Mouse (Mus musculus): Measurements from ENCODE around the gene Sparcl1. TPM values are rescaled to one million over a fixed set of nuclear protein-coding genes. Genes with fewer than 3 reads are reported as not detected.
A peak's percentile ranks its signal among the peaks of the same experiment; 100 is the strongest.

The Sparcl1 gene
- 9.4 and 17.1 TPM in 2 replicates for polyA plus RNA-seq (2016; fragmentation: Nextera tagmentation; extraction: Ambion mirVana)

- Histone ChIP-seq H3K9me3 (replicated peaks) (no peaks in the 10 kb centered on the region), H3K36me3 (no peaks in the 10 kb centered on the region), H3K4me1 (peaks cover 52% of the 10 kb centered on the region), H3K27me3 (ENCODE audit: low read depth, poor library complexity, severe bottlenecking) (no peaks in the 10 kb centered on the region), H3K4me3 (peak within 1 kb of the TSS; percentile 25), H3K27ac (peak within 1 kb of the TSS; percentile 69)
- WGBS = 32% methylated on average over 15 of the region's 15 CpGs
- no peak for DNase-seq (ENCODE audit: low spot score)
Measured at GRCm38 (mm10) chr5:104113491-104114172, at the start of gene Sparcl1. TSS of gene Sparcl1 (minus strand) at chr5:104113733.

GRCm38 (mm10) chr5:104161390-104161789 lies 47.9 kb upstream of the Sparcl1 start:
- Histone ChIP-seq H3K27me3 (ENCODE audit: low read depth, poor library complexity, severe bottlenecking) (no peaks in the 10 kb centered on the region), H3K9me3 (replicated peaks) (no peaks in the 10 kb centered on the region), H3K36me3 (no peaks in the 10 kb centered on the region), H3K27ac (no peak overlapping the region), H3K4me3 (no peak overlapping the region), H3K4me1 (peaks cover 7% of the 10 kb centered on the region)
- DNase-seq (ENCODE audit: low spot score) = no peak
- 92% methylated on average over 1 of the region's 1 CpGs for WGBS

GRCm38 (mm10) chr5:104160581-104160980 lies 47.0 kb upstream of the Sparcl1 start:
- no peak for DNase-seq (ENCODE audit: low spot score)
- Histone ChIP-seq H3K4me1 (peaks cover 7% of the 10 kb centered on the region), H3K4me3 (no peak overlapping the region), H3K9me3 (replicated peaks) (no peaks in the 10 kb centered on the region), H3K27ac (no peak overlapping the region), H3K36me3 (no peaks in the 10 kb centered on the region), H3K27me3 (ENCODE audit: low read depth, poor library complexity, severe bottlenecking) (no peaks in the 10 kb centered on the region)
- WGBS = 90% methylated on average over 3 of the region's 3 CpGs

GRCm38 (mm10) chr5:104158332-104159052 lies 45.0 kb upstream of the Sparcl1 start:
- no peak for DNase-seq (ENCODE audit: low spot score)
- Histone ChIP-seq H3K27ac (no peak overlapping the region), H3K4me1 (no peaks in the 10 kb centered on the region; the same call in 1 of the 2 replicates), H3K27me3 (ENCODE audit: low read depth, poor library complexity, severe bottlenecking) (no peaks in the 10 kb centered on the region), H3K9me3 (replicated peaks) (no peaks in the 10 kb centered on the region), H3K36me3 (no peaks in the 10 kb centered on the region), H3K4me3 (no peak overlapping the region)
- WGBS = 86% methylated on average over 7 of the region's 7 CpGs

- H3K36me3 ChIP-seq = no peaks in the 10 kb centered on the region
- H3K4me3 ChIP-seq = no peak overlapping the region
- no peak overlapping the region for H3K27ac ChIP-seq
- WGBS = 91% methylated on average over 7 of the region's 7 CpGs
- H3K4me1 ChIP-seq = no peaks in the 10 kb centered on the region
- no peaks in the 10 kb centered on the region for H3K9me3 ChIP-seq (replicated peaks)
- no peak for DNase-seq (ENCODE audit: low spot score)
- H3K27me3 ChIP-seq (ENCODE audit: low read depth, poor library complexity, severe bottlenecking) = no peaks in the 10 kb centered on the region
Measured at GRCm38 (mm10) chr5:104157701-104158100, 44.2 kb upstream of the Sparcl1 start.

- no peak for DNase-seq (ENCODE audit: low spot score)
- peaks cover 5% of the 10 kb centered on the region for H3K4me1 ChIP-seq
- WGBS = 92% methylated on average over 6 of the region's 6 CpGs
- H3K36me3 ChIP-seq = no peaks in the 10 kb centered on the region
- H3K27me3 ChIP-seq (ENCODE audit: low read depth, poor library complexity, severe bottlenecking) = no peaks in the 10 kb centered on the region
- no peak overlapping the region for H3K4me3 ChIP-seq
- no peaks in the 10 kb centered on the region for H3K9me3 ChIP-seq (replicated peaks)
- no peak overlapping the region for H3K27ac ChIP-seq
Measured at GRCm38 (mm10) chr5:104150196-104150595, 36.7 kb upstream of the Sparcl1 start.

GRCm38 (mm10) chr5:104149349-104149748 lies 35.8 kb upstream of the Sparcl1 start:
- Histone ChIP-seq H3K4me3 (no peak overlapping the region), H3K27ac (no peak overlapping the region), H3K9me3 (replicated peaks) (no peaks in the 10 kb centered on the region), H3K4me1 (peaks cover 5% of the 10 kb centered on the region), H3K36me3 (no peaks in the 10 kb centered on the region), H3K27me3 (ENCODE audit: low read depth, poor library complexity, severe bottlenecking) (no peaks in the 10 kb centered on the region)
- no peak for DNase-seq (ENCODE audit: low spot score)
- 47% methylated on average over 7 of the region's 7 CpGs for WGBS

GRCm38 (mm10) chr5:104144057-104144456 lies 30.5 kb upstream of the Sparcl1 start:
- no peaks in the 10 kb centered on the region for H3K9me3 ChIP-seq (replicated peaks)

GRCm38 (mm10) chr5:104141067-104141466 lies 27.5 kb upstream of the Sparcl1 start:
- WGBS = 87% methylated on average over 2 of the region's 2 CpGs
- H3K27me3 ChIP-seq (ENCODE audit: low read depth, poor library complexity, severe bottlenecking) = no peaks in the 10 kb centered on the region
- no peaks in the 10 kb centered on the region for H3K9me3 ChIP-seq (replicated peaks)
- H3K36me3 ChIP-seq = no peaks in the 10 kb centered on the region
- peaks cover 7% of the 10 kb centered on the region; the same call in 1 of the 2 replicates for H3K4me1 ChIP-seq
- no peak overlapping the region for H3K27ac ChIP-seq
- H3K4me3 ChIP-seq = no peak overlapping the region
- no peak for DNase-seq (ENCODE audit: low spot score)

More at GRCm38 (mm10) chr5:104144057-104144456, 30.5 kb upstream of the Sparcl1 start:
- peaks cover 7% of the 10 kb centered on the region; the same call in 1 of the 2 replicates for H3K4me1 ChIP-seq
- 82% methylated on average over 4 of the region's 4 CpGs for WGBS
- no peak overlapping the region for H3K27ac ChIP-seq
- H3K27me3 ChIP-seq (ENCODE audit: low read depth, poor library complexity, severe bottlenecking) = no peaks in the 10 kb centered on the region
- no peak for DNase-seq (ENCODE audit: low spot score)
- H3K36me3 ChIP-seq = no peaks in the 10 kb centered on the region
- H3K4me3 ChIP-seq = no peak overlapping the region

GRCm38 (mm10) chr5:104137920-104138541 lies 24.5 kb upstream of the Sparcl1 start:
- H3K9me3 ChIP-seq (replicated peaks) = no peaks in the 10 kb centered on the region
- H3K4me1 ChIP-seq = peaks cover 7% of the 10 kb centered on the region; the same call in 1 of the 2 replicates
- no peaks in the 10 kb centered on the region for H3K27me3 ChIP-seq (ENCODE audit: low read depth, poor library complexity, severe bottlenecking)
- no peak overlapping the region for H3K4me3 ChIP-seq
- DNase-seq (ENCODE audit: low spot score) = no peak
- H3K27ac ChIP-seq = no peak overlapping the region
- H3K36me3 ChIP-seq = no peaks in the 10 kb centered on the region
- 80% methylated on average over 10 of the region's 10 CpGs for WGBS

- Histone ChIP-seq H3K4me1 (peaks cover 3% of the 10 kb centered on the region), H3K36me3 (no peaks in the 10 kb centered on the region), H3K4me3 (no peak overlapping the region), H3K27ac (no peak overlapping the region), H3K27me3 (ENCODE audit: low read depth, poor library complexity, severe bottlenecking) (no peaks in the 10 kb centered on the region), H3K9me3 (replicated peaks) (no peaks in the 10 kb centered on the region)
- DNase-seq (ENCODE audit: low spot score) = no peak
- 79% methylated on average over 4 of the region's 4 CpGs for WGBS
Measured at GRCm38 (mm10) chr5:104133752-104134151, 20.2 kb upstream of the Sparcl1 start.

- WGBS = 69% methylated on average over 4 of the region's 4 CpGs
- H3K36me3 ChIP-seq = no peaks in the 10 kb centered on the region
Measured at GRCm38 (mm10) chr5:104131544-104131943, 18.0 kb upstream of the Sparcl1 start.

GRCm38 (mm10) chr5:104130891-104131290 lies 17.4 kb upstream of the Sparcl1 start:
- DNase-seq (ENCODE audit: low spot score) = no peak
- Histone ChIP-seq H3K4me1 (peaks cover 12% of the 10 kb centered on the region), H3K4me3 (no peak overlapping the region), H3K9me3 (replicated peaks) (no peaks in the 10 kb centered on the region), H3K27ac (no peak overlapping the region), H3K27me3 (ENCODE audit: low read depth, poor library complexity, severe bottlenecking) (no peaks in the 10 kb centered on the region), H3K36me3 (no peaks in the 10 kb centered on the region)
- 96% methylated on average over 4 of the region's 4 CpGs for WGBS

More at GRCm38 (mm10) chr5:104131544-104131943, 18.0 kb upstream of the Sparcl1 start:
- peaks cover 12% of the 10 kb centered on the region for H3K4me1 ChIP-seq
- no peaks in the 10 kb centered on the region for H3K27me3 ChIP-seq (ENCODE audit: low read depth, poor library complexity, severe bottlenecking)
- H3K4me3 ChIP-seq = no peak overlapping the region
- DNase-seq (ENCODE audit: low spot score) = no peak
- no peak overlapping the region for H3K27ac ChIP-seq
- H3K9me3 ChIP-seq (replicated peaks) = no peaks in the 10 kb centered on the region
